Mouse (Mus musculus): ENCODE measurements at regions not wholly inside any gene's neighbourhood (a gene's known extent, or its start where the extent isn't known, plus 50 kb on each side); places are given as distances from the start of the nearest gene placed in this dataset.

DNA sequence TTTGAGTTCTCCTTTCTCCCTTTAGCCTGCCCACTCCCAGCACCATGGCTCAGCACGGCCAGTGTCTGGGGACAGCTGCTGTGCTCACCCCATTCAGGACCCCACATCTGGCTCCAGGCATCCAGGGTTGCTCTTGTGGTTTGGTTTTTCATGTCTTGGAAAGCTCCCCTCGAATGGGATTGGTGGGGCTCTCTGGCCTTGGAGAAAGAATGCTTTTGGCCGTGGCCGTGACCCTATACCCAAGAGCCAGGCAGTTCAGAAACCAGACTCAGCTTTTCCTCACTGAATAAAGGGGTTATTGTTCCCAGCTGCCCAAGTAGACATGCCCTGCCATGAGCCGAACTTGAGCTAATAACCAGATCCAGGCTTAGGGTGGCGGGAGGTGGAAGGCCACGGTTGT lies 691.8 kb upstream of the 3110018I06Rik start:
- no peak for DNase-seq

DNA sequence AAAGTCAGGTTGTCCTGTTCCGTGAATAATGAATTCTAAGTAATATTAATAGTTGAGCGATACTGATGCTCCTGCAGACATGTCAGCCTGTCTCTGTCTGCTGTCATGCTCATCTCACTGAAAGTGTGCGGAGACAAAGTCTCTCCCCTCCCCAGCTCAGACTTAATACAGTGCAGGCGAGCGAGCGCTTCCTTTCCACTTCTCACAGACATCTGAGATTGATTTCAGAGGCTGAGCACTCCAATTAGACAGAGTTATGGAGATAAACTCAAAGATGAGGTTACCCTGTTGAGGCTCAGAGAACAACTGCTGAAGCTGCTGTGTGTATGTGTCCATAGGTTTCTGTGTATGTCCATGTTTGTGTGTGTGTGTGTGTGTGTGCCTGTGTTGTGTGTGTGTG lies 668.7 kb upstream of the 3110018I06Rik start:
- DNase-seq, result no peak

DNA sequence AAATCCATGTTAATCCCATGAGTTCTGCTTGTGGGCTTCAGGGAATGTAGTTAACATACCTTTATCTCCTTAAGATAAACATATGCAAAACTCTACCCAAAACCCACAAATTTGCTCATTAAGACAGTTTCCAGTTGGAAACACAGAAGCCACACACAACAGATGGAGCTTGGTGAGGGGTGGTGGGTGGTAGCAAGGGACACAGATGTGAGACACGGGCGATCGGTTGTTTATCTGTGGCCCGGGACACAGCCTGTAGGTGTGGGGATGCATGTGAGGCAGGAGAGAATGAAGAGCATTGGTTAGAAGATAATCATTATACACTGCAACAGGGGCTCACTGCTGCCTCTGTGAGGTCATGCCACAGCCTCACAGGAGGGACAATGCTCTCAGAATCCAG lies 666.1 kb upstream of the 3110018I06Rik start:
- DNase-seq, result no peak

DNA sequence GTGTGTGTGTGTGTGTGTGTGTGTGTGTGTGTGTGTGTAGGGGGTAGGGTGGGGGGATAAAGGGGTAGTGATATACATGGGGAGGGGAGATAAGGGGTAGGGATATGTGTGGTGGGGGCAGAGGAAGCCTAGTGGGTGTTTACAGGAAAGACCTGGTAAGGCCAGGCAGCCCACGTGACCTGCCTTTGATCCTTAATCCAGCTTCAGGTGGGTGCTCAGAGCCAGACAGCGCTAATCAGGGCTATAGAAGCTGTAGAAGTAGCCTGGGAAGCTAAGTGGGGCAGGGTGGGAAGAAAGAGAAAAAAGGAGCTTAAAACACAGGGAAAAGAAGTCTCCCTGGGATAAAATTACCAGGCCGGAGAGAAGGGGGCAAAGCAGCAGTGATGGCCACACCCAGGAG lies 659.9 kb upstream of the 3110018I06Rik start:
- DNase-seq, result no peak

DNA sequence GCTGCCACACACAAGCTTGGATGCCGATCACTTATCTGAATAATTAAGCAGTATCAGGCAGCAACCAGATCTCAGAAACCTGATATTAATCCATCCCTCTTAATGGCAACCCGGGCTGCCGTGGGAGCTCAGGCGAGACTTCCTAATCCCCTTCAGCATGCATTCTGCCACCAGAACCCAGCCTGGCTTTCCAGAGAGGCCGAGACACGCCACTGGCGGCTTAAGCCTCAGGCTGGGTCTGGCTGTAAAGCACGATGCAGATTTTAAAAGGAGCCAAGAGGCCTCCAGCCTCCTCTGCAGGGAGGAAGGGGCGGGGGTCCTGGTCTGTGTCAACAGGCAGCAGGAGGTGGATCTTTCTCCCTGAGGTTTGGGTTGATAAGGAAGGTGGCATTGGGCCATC lies 659.1 kb upstream of the 3110018I06Rik start:
- no peak for DNase-seq

DNA sequence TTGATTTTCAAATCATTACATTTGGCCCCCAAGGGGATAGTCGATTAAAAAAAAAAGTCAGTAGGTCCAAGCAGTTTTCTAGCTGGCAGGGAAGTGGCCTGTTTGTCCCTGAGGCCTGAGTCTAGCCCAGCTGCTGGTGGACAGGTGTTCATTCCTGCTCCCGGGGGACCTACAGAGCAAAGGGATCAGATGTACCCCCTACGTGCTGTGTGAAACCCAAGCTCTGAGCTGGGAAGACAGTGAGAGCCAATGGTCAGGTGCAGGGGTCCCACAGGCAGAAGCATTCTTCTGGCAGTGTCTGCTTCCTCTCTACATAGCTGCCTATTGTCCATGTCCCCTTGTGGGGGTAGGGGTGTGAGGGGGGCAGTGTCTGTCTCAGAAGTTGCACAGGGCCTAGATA lies 653.2 kb upstream of the 3110018I06Rik start:
- no peak for DNase-seq

DNA sequence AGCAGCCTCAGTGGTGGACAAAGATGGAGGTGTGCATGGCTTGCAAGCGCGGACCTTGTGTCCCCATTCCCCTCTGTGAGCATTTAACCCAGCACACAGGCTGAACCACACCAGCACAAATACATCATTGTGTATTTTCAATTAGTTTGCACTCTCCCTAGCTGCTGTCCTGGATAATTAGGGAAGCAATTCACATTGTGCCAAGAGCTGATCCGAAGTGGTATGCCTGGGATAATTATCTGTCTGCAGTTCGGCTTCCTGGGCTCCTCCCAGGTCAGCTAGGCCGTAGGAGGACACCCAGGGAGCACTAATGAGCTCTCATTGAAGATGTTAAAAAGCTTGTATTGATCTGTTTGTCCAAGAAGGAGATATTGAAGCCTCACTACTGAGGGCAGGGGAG lies 648.8 kb upstream of the 3110018I06Rik start:
- DNase-seq, result no peak

DNA sequence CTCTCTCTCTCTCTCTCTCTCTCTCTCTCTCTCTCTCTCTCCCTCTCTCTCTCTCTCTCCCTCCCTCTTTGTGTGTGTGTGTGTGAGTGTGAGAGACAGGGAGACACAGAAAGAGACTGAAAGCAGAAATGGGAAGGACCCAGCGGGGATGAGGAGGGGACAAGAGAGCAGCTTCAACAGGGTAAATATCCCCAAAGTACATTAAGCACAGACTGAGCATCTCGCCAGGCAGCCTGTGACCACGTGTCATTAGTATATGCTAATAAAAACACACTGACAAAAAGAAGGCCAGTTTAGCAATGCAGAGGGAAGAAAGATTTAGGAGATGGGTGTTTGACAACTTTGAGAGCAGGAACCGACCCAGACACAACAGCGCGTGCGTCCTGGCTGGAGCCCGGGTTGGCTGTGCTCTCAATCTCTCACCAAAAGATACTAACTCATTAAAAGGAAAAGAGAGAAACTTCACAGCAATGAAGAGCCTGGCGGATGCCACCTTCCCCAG lies 648.2 kb upstream of the 3110018I06Rik start:
- DNase-seq, result no peak

DNA sequence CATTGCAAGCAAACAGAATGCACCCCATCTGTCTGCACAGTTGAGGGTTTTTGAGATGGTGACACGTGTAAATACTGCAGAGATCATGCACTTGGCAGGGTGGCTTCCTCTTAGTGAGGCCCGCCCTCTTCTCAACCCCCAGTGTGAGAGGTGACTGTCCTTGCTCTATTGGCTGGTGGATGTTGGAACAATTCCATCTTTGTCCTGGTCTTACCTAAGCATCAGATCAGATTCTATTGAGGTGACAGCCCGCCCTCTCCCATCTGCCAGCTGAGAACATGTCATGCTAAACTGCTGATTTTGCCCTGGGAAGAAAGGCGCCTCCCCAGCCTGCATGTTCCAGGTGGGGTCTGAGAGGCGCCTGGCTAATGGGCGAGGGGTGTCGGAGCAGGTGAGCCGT lies 646.4 kb upstream of the 3110018I06Rik start:
- no peak for DNase-seq

DNA sequence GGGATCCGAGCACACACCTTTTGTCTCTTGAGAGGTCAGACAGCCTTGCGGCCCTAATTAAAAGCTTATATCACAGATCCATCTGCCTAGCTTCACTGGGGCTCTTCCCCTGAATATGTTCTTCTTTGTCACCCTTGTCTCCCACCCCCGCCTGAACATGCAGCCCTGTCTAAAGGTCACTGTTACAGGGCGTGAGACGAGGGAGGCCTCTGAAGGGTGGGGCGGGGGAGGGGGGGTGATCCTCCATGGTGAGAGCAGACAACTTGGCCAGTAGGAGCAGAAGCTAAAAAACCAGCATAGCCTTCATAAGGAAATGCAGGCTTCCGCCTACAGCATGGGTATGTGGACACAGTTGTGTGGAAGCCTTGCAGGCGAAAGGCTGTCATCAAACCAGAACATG lies 646.0 kb upstream of the 3110018I06Rik start:
- DNase-seq, result no peak

DNA sequence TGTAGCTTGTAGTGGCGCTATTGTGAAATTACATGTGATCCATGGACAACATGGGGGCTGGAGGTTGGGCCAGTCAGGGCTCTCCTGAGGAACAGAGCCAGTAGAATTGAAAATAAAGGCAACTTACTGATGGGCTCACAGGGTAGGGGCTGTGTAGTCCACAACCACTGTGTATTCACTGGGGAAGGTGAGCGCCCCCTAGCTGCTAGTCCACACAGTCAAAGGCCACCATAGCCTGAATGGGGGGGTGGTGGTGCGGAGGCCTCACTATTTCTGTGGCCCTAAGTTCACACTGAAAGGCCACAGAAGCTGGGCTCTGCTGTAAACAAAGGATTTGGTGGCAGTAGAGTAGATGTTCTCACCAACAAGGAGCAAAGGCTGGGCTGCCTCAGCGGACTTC lies 636.8 kb upstream of the 3110018I06Rik start:
- no peak for DNase-seq

DNA sequence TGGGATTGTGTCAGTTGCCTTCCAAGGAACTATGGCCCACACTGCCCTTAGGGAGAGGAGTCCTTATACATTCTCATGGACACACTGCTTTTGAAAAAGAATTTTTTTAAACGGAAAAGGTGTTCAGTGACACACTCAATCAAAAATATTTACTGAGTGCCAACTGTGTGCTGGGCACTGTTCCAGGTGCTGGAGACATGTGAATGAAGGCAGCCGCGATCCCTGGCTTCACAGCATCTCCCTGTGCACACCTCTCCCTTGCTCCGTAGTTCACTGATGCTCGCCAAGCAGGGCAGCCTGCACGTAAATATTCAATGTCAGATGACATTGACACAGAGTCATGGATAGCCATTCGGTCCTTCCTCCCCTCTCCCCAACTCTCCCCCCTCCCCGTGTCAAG lies 635.7 kb upstream of the 3110018I06Rik start:
- no peak for DNase-seq

DNA sequence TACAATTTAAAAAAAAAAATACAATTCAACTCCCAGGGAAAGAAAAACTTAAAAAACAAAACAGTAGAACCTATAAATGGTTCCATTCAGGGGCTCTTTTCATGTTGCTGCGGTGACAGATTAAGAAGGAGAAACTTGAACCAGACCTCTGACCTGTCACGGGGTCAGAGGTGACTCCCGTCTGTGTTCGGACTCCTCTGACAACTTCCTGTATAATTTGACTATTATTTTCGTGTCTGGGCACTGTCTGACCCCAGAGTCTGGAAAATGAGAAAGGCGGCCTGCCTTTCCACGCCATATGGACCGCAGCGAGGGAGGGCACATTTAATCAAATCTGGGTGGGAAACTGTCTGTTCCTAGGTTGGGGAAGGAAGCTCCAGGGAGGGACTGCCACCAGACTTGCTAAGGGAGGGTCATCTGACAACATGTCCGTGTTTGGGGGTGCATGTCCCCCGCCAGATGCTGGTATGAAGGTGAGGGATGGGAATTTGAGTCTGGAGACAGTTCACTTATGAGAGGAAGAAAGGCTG lies 634.7 kb upstream of the 3110018I06Rik start:
- DNase-seq, result no peak

DNA sequence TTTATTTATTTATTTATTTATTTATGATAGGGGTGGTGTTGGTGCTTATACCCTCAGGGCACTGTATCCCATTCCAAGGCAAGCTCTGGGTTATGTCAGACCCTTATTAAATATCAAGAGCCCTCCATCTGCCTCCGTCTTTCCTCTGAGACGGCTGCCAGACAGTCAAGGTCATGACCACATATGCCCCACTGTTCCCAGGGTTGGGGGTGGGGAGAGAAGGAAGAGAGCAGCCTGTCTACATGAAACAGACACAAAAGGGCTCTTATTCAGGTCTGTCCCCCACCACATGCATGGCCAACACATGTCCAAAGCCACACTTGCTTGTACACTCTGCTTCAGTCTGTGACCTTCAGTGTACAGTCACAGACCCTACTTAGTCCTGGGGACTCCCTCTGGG lies 632.9 kb upstream of the 3110018I06Rik start:
- DNase-seq, result no peak

DNA sequence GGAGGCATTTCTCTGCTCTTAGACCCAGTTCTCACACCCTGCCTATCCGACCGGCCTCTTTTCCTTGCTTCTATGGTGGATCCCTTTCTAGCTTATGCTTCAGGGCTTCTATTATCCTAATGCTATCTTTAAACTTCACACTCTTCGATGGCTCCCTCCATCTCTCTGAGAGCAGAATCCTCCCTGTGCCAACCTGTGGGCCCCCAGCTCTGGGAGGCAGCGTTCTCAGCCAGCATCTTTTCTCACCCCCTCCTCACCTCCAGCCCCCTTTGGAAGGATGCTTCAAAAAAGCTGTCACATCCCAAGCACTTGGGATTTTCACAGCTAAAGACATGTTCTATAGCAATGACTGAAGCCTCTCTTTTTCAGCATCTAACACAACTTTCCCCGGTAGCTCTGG lies 626.8 kb upstream of the 3110018I06Rik start:
- no peak for DNase-seq

DNA sequence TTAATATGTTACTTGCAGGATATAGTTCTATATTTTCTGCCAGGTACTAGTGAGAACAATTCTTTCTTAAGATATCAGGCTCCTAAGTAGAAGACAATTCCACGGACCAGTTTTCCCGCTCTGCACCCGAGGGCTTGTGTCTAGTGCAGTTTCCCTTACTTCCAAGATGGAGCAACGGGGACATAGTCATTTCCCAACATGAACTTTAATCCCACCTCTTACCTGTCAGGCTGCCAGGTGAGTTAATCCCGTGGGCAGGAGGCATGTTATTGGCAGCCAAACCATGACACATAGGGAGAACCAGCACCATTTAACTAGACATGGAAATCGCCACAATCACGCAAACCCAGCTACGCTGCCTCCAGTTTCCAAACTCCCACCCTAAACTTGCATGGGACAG lies 624.4 kb upstream of the 3110018I06Rik start:
- no peak for DNase-seq

DNA sequence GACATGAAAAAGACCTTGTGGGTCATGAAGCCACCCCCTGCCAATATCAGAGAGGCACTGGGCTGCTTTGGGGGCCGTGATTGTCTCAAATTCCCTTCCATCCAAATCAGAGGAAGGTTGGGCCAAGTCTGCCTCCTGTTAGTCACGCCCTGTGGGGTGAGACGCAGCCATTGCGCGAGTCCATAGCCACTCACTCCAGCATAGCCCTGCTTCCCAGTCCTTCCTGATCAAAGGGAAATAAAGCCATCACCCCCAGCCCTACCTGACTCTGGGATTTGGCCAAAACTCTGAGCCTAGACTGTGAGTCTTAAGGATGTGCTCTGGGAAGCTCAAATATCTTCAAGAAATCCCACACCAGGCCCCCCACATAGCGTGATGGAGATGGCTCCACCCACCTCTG lies 620.4 kb upstream of the 3110018I06Rik start:
- DNase-seq, result no peak

DNA sequence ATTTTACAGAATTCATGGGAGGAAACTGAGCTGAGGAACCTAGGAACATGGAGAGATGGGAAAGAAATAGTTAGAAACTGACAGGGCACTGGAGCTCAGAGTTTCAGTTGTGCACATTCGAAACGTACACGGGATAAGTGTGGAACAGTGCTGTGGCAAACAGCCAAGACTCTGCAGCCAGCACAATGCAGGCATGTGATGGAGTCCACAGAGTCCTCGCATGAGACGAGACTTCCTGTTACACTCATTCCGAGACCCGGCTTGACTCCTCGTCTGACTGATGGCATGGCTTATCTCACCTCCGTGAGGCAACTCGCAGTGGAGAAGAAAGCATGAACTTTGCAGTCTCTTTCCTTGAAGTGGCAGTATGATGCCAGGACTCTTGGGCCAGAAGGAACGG lies 617.0 kb upstream of the 3110018I06Rik start:
- no peak for DNase-seq

DNA sequence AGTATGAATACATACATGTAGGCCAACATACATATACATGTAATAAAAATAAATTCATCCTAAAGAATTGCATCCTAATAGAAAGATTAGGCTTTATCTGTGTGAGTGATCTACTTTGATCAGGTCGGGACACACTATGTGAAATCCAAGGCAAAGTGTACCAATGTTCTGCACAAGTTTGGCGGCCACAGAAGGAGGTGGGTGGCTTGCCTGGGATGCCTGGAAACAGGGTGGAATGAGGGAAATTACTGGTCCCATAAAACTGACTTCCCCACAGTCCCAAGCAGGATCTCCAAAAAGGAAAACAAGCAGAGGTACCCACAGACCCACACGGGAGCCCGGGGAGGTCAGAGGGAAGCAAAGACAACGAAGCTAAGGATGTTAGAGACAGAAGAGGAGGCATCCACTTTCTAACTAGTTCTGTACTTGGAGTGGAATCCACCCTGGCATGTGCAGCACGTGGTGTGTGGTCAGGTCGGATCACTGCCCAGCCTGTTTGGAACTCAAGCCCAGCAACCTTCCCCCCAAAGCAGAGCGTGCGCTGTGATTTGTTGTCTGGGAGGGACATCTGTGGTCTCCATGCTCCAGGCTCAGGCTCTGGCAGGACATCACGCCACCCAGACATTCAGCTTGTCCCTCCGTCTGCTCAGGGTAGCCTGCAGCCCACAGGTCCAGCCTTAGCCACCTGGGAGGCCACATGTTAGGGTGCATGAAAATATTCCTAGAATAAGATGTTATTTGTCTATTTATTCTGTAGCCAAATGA lies 615.3 kb upstream of the 3110018I06Rik start:
- DNase-seq, result no peak

DNA sequence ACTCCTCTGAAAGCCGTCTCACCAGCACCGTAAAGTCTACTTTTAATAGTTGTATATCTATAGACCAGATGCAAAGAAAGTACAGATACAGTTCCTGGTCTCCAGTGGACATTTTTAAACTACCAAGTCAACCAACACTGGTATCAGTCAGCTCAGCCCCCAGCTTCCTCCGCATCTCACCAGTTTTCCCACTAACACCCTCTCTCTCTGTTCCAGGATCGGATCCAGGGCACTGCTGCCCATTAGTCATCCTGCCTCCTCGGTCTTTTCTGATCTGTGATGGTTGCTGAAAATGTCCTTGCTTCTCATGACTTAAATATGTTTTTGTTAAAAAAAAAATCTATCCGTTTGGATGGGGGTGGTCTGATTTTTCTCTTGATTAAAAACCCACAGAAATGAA lies 598.1 kb upstream of the 3110018I06Rik start:
- DNase-seq, result no peak

DNA sequence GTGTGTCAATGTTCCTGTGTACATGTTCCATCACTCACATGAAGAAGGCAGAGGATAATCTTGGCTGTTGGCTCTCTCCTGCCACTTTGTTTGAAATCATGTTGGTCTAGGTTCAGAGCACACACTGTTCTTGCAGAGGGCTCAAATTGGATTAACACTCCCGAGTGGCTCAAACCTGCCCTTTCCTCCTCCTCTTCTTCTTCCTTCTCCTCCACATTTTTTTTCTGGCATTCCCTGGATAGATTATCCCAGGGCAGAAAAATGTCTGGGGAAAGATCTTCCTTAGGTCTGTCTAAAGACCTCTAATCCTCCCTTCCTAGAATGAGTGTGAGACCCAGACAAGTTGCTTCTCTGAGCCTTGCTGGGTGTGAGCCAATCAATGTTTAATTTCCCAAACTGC lies 594.4 kb upstream of the 3110018I06Rik start:
- no peak for DNase-seq

DNA sequence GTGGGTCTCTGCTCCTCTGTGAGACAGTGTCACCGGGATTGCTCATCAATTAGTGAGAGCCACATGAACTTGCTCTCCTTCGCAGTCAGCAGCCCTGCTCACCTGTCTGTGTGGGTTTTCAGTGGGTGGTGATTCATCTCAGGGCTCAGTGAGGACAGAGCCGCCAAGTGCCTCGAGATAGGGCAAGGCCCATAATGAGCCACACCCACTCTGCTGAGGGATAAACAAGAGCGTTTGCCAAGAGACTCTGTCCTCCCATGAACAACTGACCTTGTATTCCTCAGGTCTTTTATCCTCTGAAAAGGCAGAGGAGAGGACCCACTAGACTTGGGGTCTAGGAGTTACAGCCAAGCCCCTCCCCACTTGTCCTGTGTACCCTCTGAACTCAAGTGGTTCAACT lies 584.2 kb upstream of the 3110018I06Rik start:
- no peak for DNase-seq

DNA sequence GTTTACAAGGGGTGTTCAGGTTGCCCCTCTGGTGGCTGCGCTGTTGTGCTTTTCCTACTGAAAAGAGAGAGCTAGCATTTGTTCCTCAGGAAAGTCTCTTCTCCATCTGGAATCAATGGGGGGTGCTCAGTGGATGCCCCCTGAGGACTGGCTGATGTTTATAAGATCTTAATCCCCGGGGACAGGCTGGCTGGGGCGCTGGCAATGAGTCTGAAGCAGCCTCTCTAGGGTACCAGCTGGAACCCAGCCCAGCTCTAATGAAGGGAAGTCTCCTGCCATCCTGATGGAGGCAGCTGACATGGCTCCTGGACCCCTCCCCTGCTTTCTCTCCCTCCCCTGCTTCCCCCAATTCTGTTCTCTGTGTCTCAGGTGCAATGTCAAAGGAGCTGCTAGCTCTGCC lies 575.6 kb upstream of the 3110018I06Rik start:
- DNase-seq, result no peak

DNA sequence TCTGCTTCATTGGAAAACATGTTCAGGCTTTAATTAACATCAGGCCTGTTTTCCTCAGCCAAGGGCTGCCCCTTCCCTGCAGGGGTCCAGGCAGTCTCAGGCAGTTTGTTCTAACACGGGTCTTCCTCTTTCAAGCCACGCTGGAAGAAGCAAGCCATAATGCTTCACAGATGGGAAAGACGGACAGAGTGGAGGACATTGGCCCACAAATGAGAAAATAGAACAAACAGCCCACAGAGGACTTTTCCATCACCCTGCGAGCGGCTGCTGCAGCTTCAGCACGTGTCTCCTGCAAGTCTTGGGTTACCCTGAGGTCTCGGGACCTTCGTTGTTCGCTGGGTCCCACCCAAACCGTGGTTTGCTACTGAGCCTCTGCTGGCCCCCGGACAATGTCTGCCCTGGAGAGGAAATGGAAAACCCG lies 565.9 kb upstream of the 3110018I06Rik start:
- no peak for DNase-seq

DNA sequence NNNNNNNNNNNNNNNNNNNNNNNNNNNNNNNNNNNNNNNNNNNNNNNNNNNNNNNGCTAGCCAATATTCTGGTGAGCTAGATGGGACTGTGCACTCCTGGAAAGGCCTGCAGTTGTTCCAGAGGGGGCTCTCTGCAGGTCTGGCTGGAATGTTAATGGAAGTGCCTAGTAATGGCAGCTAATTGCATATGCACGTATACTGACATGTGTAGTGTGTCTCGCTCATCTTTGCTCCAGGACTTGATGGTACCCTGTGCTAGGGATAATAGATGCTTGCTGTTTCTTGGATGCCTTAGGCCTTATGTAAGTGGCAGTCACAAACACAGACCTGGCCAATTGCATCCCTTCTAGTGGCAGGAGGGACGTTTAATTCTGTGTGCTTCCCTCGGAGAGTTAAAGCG lies 560.0 kb upstream of the 3110018I06Rik start:
- DNase-seq, result no peak

Data from lung, postnatal 14 days (tissue).